In genomic region chr1:34434660-34435160, GRCm38 (mm10) we compare ENCODE assay signal across 8 mouse cellular contexts. TPM values are rescaled to one million over a fixed set of nuclear protein-coding genes. Genes with fewer than 3 reads are reported as not detected.
A peak's percentile ranks its signal among the peaks of the same experiment; 100 is the strongest.
DNase-seq lines count a peak whose midpoint lies in the region; ATAC-seq lines count a peak whose summit lies in the region.

No protein-coding gene starts in this region.

- peak overlapping the region; percentile 63 for H3K9ac ChIP-seq in heart, embryonic 15.5 days
- peak overlapping the region; percentile 62 for H3K9ac ChIP-seq in liver, embryonic 13.5 days
- peak overlapping the region; percentile 32; the same call in 1 of the 2 replicates for H3K9ac ChIP-seq in stomach, embryonic 14.5 days (replicated peaks; ENCODE audit: low read depth, low read length)

- H3K27me3 ChIP-seq in forebrain, embryonic 10.5 days (ENCODE audit: poor library complexity, severe bottlenecking): no peaks in the 10 kb centered on the region
- no peaks in the 10 kb centered on the region for H3K27me3 ChIP-seq in heart, embryonic 15.5 days
- H3K27me3 ChIP-seq in liver, embryonic 13.5 days: no peaks in the 10 kb centered on the region
- H3K27me3 ChIP-seq in stomach, embryonic 14.5 days (ENCODE audit: control insufficient read depth, insufficient read depth, low read length): no peaks in the 10 kb centered on the region

- H3K4me1 ChIP-seq in forebrain, embryonic 10.5 days: peaks cover 36% of the 10 kb centered on the region
- H3K4me1 ChIP-seq in heart, embryonic 15.5 days (replicated peaks): peaks cover 25% of the 10 kb centered on the region
- H3K4me1 ChIP-seq in liver, embryonic 13.5 days (replicated peaks): peaks cover 45% of the 10 kb centered on the region
- H3K4me1 ChIP-seq in stomach, embryonic 14.5 days (ENCODE audit: control insufficient read depth, insufficient read depth, low read length): peaks cover 7% of the 10 kb centered on the region; the same call in 1 of the 2 replicates

- H3K36me3 ChIP-seq in forebrain, embryonic 10.5 days (replicated peaks): peaks cover 38% of the 10 kb centered on the region
- peaks cover 21% of the 10 kb centered on the region for H3K36me3 ChIP-seq in heart, embryonic 15.5 days
- peaks cover 26% of the 10 kb centered on the region for H3K36me3 ChIP-seq in liver, embryonic 13.5 days
- H3K36me3 ChIP-seq in stomach, embryonic 14.5 days (ENCODE audit: control insufficient read depth, insufficient read depth, low read length): no peaks in the 10 kb centered on the region; the same call in 1 of the 2 replicates

- under 1% methylated on average over 30 of the region's 30 CpGs for WGBS in forebrain, embryonic 10.5 days
- WGBS in heart, embryonic 15.5 days: under 1% methylated on average over 30 of the region's 30 CpGs
- WGBS in liver, embryonic 13.5 days (ENCODE audit: insufficient replicate concordance): under 1% methylated on average over 30 of the region's 30 CpGs
- WGBS in stomach, embryonic 14.5 days: under 1% methylated on average over 30 of the region's 30 CpGs

- H3K4me2 ChIP-seq in heart, embryonic 15.5 days: peak overlapping the region; percentile 82
- peak overlapping the region; percentile 73 for H3K4me2 ChIP-seq in liver, embryonic 13.5 days
- H3K4me2 ChIP-seq in stomach, embryonic 14.5 days (replicated peaks; ENCODE audit: low read depth, low read length): peak overlapping the region; percentile 70

- peak overlapping the region; percentile 67 for H3K4me3 ChIP-seq in forebrain, embryonic 10.5 days
- peak overlapping the region; percentile 81 for H3K4me3 ChIP-seq in heart, embryonic 15.5 days
- H3K4me3 ChIP-seq in liver, embryonic 13.5 days (replicated peaks): peak overlapping the region; percentile 78
- H3K4me3 ChIP-seq in stomach, embryonic 14.5 days (ENCODE audit: low read depth, low read length): peak overlapping the region; percentile 58

- H3K27ac ChIP-seq in forebrain, embryonic 10.5 days: peak overlapping the region; percentile 92
- H3K27ac ChIP-seq in heart, embryonic 15.5 days: peak overlapping the region; percentile 84
- H3K27ac ChIP-seq in liver, embryonic 13.5 days: peak overlapping the region; percentile 55; the same call in 1 of the 2 replicates
- peak overlapping the region; percentile 82 for H3K27ac ChIP-seq in stomach, embryonic 14.5 days (ENCODE audit: low read length)

- H3K9me3 ChIP-seq in forebrain, embryonic 10.5 days: peaks cover 27% of the 10 kb centered on the region
- peaks cover 15% of the 10 kb centered on the region for H3K9me3 ChIP-seq in heart, embryonic 15.5 days (replicated peaks)
- peaks cover 25% of the 10 kb centered on the region for H3K9me3 ChIP-seq in liver, embryonic 13.5 days (replicated peaks)
- peaks cover 21% of the 10 kb centered on the region for H3K9me3 ChIP-seq in stomach, embryonic 14.5 days (ENCODE audit: control insufficient read depth, low read depth, low read length)

- DNase-seq in CD8-positive naive resting alpha-beta T cell, adult 2 months (ENCODE audit: low read depth in 2 of 2, low spot score in 2 of 2): peak; percentile 90 to 92
- peak; percentile 87 for DNase-seq in c-Kit-positive CD71-negative TER-119-negative erythroid progenitor cells, embryonic 14.5 days (ENCODE audit: low read depth)
- peak; percentile 93 for DNase-seq in forebrain, embryonic 10.5 days (ENCODE audit: extremely low spot score, low spot score)
- DNase-seq in kidney, postnatal 25 days: peak; percentile 89 to 91
- peak; percentile 79 for DNase-seq in liver, embryonic 13.5 days
- DNase-seq in natural killer cell, adult 2 months (ENCODE audit: low spot score in 2 of 2): peak; percentile 88 to 90

- ATAC-seq in heart, embryonic 15.5 days (replicated peaks; ENCODE audit: insufficient number of reproducible peaks, insufficient read depth, low FRiP score, low read depth): no peak
- peak; percentile 26 for ATAC-seq in liver, embryonic 13.5 days (ENCODE audit: low read depth)
- peak; percentile 15 for ATAC-seq in stomach, embryonic 14.5 days (ENCODE audit: insufficient number of reproducible peaks, insufficient read depth, low FRiP score, low read depth)

RNA-seq across cellular contexts. Expression of gene Ccdc115, which starts 4.8 kb away (rescaled TPM):
- 69.1 and 70.3 TPM in 2 replicates for polyA plus RNA-seq in forebrain, embryonic 10.5 days (2016; fragmentation: Nextera tagmentation; extraction: Ambion mirVana)
- polyA plus RNA-seq in heart, embryonic 15.5 days (2015; fragmentation: Nextera tagmentation; extraction: Ambion mirVana): 41.4 and 44.3 TPM in 2 replicates
- polyA plus RNA-seq in liver, embryonic 13.5 days (2015; fragmentation: Nextera tagmentation; extraction: Ambion mirVana): 28.2 and 30.8 TPM in 2 replicates
- 50.4 TPM in 2 replicates for polyA plus RNA-seq in stomach, embryonic 14.5 days (2014; fragmentation: Nextera tagmentation; extraction: Ambion mirVana)

RNA-seq across cellular contexts. Expression of gene Imp4, which starts 4.9 kb away (rescaled TPM):
- polyA plus RNA-seq in forebrain, embryonic 10.5 days (2016; fragmentation: Nextera tagmentation; extraction: Ambion mirVana): 118 and 119 TPM in 2 replicates
- polyA plus RNA-seq in heart, embryonic 15.5 days (2015; fragmentation: Nextera tagmentation; extraction: Ambion mirVana): 50.2 and 63.2 TPM in 2 replicates
- 73.8 and 81.4 TPM in 2 replicates for polyA plus RNA-seq in liver, embryonic 13.5 days (2015; fragmentation: Nextera tagmentation; extraction: Ambion mirVana)
- 74.8 and 83.4 TPM in 2 replicates for polyA plus RNA-seq in stomach, embryonic 14.5 days (2014; fragmentation: Nextera tagmentation; extraction: Ambion mirVana)

RNA-seq across cellular contexts. Expression of gene Ptpn18, which starts 24.9 kb away (rescaled TPM):
- polyA plus RNA-seq in forebrain, embryonic 10.5 days (2016; fragmentation: Nextera tagmentation; extraction: Ambion mirVana): 3.4 and 6.0 TPM in 2 replicates
- 12.0 and 17.9 TPM in 2 replicates for polyA plus RNA-seq in heart, embryonic 15.5 days (2015; fragmentation: Nextera tagmentation; extraction: Ambion mirVana)
- polyA plus RNA-seq in liver, embryonic 13.5 days (2015; fragmentation: Nextera tagmentation; extraction: Ambion mirVana): 14.4 and 16.9 TPM in 2 replicates
- 18.7 and 19.2 TPM in 2 replicates for polyA plus RNA-seq in stomach, embryonic 14.5 days (2014; fragmentation: Nextera tagmentation; extraction: Ambion mirVana)
